Mouse (Mus musculus) retina, postnatal 1 day (tissue): Measurements from ENCODE around the gene Kdm8.
"Not testable (repeated sequence)": the region's sequence is repeated elsewhere in the genome, so short reads cannot be mapped to it uniquely, and the experiment has no call there.

Source experiments
- DNase-seq: peaks from one replicate; pipeline ENCODE4 v3.0.0-alpha.2; 2012

Kdm8 gene

GRCm38 (mm10) chr7:125444464-125445401, at the start of gene Kdm8:
Gene Kdm8 (plus strand): TSS chr7:125444676.
- DNase-seq, result peak; percentile 97

GRCm38 (mm10) chr7:125398116-125398515, 46.4 kb upstream of the Kdm8 start:
- no peak for DNase-seq

DNA sequence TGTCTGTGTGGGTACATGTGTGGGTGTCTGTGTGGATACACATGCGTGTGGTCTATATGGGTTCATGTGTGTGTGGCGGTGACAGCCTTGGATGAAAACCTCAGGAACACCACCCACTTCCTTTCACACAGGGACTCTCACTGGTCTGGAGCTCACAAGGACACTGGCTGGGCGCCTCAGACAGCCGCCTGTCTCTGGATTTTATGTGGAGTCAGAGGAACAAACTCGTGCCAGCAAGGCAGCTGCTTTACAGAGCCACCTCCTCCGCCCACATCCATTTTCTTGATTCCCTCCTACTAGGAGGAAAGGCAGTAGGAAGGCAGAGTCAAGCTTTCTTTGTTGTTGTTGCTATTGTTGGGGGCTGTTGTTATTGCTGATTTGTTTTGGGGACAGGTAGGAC, 45.8 kb upstream of the Kdm8 start:
- no peak for DNase-seq

- no peak for DNase-seq
Observed at GRCm38 (mm10) chr7:125407136-125407535, 37.3 kb upstream of the Kdm8 start.

- DNase-seq, result no peak
Observed at GRCm38 (mm10) chr7:125415087-125415486, 29.4 kb upstream of the Kdm8 start.

GRCm38 (mm10) chr7:125415776-125416175, 28.7 kb upstream of the Kdm8 start:
- DNase-seq, result no peak

GRCm38 (mm10) chr7:125416762-125417161, 27.7 kb upstream of the Kdm8 start:
- no peak for DNase-seq

GRCm38 (mm10) chr7:125418413-125418812, 26.1 kb upstream of the Kdm8 start:
- DNase-seq, result no peak

GRCm38 (mm10) chr7:125420190-125420589, 24.3 kb upstream of the Kdm8 start:
- DNase-seq, result peak; percentile 38

- no peak for DNase-seq
Observed at GRCm38 (mm10) chr7:125421911-125422310, 22.6 kb upstream of the Kdm8 start.

DNA sequence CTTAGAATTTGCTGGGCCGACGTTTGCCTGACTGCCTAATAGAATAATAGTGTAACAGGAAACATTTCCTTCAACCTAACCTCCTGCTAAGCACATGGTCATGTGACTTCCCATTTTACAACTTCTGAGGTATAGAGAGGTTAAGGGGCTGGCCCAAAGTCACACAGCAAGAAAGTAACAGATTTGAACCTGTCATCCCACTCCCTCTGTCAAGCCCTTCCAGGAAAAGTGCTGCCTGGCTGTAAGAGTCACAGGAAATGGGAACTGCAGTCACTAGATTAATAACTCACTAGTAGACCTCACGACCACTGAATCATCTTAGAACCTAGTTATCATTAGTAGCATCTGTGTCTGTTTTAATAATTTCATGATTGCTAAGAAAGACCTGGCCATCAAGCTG, 21.4 kb upstream of the Kdm8 start:
- no peak for DNase-seq

GRCm38 (mm10) chr7:125427492-125428090, 16.9 kb upstream of the Kdm8 start:
- no peak for DNase-seq

- no peak for DNase-seq
Observed at GRCm38 (mm10) chr7:125428381-125428780, 16.1 kb upstream of the Kdm8 start.

DNA sequence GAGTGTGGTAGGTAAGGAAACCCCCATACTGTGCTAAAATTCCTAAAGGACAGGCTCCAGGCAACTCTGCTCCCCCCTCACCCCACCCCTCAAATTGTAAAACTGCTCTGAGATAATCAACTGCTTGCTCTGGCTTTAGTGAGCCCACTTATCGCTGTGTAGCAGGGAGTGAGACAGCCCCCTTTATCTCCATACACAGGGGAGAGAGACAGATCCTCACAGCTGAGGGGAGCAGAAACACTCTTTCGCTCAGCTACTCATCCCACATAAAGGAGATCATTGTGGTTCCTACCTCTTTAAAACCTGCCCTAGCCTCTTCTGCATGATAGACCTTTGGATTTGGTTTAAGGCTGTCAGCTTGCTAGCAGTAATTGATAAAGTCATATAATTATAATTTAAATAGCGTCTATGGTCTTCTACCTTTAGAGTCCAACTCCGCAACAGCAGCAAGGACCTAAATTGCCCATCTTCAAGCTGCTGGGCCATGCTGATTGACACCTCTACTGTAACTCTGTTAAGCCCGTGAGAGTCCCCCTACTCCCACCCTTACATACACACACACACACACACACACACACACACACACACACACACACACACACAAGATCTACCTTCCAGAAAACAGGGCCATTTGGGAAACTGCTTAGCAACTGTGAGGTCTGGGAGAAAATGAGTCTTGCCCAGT, 15.5 kb upstream of the Kdm8 start:
- DNase-seq, result not testable (repeated sequence)

DNA sequence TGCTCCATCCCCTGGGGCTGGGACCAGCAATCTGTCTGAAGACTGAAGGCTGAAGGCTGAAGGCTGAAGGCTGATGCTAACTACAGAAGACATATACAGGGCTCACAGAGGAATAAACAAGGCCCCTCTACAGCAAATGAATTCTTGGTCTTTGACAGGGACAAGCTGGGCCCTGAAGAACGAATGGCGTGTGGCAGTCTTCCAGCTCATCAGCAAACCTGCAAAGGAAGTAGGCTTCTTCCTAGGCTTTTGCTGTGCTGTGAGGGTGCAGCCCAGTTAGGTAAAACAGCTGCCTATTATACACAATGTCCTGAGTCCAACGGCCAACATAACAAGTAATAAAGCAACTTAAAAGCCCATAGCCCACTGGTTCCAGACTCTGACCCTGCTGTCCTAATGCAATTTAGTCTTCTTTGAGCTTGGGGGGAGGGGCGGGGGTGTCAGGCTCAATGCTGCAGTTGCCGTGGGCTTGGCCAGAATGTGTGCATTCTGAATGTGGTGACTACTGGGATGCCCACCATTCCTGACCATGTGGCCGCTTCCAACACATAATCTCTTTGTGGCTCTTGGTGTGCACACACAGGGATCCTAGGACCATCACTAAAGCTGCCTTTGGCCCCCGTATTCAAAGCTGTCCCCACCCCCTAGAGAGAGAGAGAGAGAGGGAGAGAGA, 14.2 kb upstream of the Kdm8 start:
- DNase-seq, result no peak

DNA sequence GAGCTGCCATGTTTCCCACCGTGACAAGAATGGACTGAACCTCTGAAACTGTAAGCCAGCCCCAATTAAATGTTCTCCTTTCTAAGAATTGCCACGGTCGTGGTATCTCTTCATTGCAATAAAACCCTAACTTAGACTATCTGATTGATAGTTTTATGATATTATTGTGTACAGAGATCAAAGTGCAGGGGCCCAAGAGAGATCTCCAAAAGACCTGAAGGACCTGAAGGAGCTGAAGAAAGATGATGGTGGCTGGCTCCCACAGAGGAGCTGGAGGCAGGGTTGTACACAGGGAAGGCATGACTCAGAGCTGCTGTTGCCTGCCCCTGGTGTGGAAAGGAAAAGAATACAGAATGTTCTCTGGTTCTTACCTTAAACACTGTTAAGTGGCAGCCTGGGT, 10.6 kb upstream of the Kdm8 start:
- DNase-seq, result no peak

DNA sequence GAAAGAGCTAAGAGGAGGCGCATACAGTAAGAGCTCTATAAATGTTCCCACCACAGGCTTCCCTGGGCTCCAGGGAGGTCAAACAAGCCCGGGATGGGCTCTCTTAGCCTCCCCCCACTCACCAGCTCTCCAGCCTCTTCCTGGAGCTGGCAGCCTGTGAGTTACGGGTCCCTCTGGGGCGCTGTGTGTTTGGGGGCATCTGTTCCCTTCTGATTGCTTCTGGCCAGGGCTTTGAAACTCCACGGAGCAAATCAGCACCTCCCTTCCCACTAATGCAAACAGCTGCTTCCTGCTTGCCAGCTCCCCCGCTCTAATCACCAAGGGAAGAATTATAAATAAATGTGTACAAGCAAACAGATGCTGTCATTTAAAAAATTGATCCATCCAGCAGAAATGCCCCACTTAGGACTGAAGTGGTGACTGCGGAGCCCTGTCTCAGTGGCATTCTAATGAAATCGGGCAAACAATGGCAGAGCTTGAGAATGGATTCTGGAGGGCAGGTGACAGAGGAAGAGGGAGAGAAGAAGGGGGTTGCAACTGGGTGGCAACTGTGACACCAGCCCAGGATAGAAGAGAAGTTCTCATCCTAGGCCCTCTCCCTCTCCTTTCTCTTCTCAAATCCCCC, 9.7 kb upstream of the Kdm8 start:
- peak; percentile 24 for DNase-seq

- no peak for DNase-seq
Observed at GRCm38 (mm10) chr7:125442323-125442722, 2.2 kb upstream of the Kdm8 start.

DNA sequence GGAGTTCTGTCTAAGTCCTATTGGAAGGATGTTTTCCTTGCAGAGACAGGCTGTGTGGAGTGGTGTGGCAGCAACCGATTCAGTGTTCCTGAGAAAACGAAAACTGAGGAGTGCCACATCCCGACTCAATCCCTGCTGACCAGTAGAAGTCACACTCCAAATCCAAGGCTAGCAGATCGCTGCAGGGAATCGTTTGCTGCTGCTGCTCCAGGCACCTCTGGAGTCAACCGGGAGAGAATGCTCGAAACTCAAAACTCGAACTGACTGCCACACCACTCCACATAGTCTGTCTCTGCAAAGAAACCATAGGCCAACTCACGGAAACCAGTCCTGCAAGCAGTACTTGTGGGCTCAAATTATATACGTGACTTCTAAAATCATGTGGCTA, 406 bp upstream of the Kdm8 start:
- DNase-seq, result no peak

DNA sequence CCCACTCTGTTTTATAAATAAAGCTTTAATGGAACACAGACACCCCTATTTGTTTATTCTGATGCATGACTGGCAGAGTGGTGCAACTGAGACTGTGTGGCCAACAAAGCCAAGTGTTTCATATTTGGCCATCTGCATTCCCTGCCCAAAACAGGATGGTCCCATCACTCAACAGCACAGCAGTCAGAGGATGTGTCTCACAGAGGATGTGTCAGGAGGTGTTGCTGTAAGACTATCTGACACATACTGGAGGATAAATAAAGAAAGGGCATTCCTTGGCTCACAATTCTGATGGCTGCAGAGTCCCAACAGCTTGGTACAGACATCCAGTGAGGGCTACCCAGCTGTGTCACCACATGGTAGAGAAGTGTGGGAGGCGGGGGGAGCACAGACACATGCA, 6.2 kb downstream of the Kdm8 start:
- DNase-seq, result no peak

DNA sequence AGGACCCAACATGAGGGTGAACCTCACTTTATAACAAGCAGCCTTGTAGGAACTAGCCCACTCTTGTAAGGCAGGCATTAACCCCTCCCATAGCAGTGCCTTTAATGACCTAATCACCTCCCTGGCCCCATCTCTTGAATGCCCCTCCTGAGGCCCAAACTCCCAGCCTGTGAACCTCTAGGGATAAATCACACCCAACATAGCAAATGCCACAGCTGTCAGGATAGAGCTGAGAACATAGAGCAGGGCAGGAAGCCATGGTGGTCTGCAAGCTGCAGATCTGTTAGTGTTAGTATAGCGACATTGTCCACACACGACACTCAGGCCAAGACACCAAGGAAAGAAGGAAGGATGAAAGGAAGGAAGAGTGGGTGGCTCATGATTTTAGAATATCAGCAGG, 6.6 kb downstream of the Kdm8 start:
- no peak for DNase-seq

GRCm38 (mm10) chr7:125453671-125454070, 9.2 kb downstream of the Kdm8 start:
- no peak for DNase-seq

GRCm38 (mm10) chr7:125462200-125462599, 17.7 kb downstream of the Kdm8 start:
- no peak for DNase-seq
